Mouse (Mus musculus): ENCODE results near the gene Slc29a4.

The Slc29a4 gene

DNA sequence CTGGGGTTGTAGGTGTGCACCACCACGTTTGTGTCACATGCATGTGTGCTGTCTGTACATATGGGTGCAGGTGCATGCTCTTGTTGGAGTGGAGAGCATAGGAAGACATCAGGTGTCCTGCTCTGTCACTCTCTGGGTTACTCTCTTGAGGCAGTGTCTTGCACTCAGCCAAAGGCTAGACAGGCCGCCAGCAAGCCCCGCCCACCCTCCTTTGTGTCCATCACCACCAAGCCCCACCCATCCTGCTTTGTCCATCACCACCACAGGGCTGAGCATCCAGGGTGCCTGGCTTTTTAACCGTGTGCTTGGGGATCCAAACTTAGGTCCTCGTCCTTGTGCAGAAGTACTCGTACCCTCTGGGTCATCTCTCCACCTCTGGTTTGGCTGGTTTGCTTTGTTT is 3.9 kb downstream of the Slc29a4 start:
- DNase-seq (ENCODE audit: low read depth, low spot score): no peak

DNA sequence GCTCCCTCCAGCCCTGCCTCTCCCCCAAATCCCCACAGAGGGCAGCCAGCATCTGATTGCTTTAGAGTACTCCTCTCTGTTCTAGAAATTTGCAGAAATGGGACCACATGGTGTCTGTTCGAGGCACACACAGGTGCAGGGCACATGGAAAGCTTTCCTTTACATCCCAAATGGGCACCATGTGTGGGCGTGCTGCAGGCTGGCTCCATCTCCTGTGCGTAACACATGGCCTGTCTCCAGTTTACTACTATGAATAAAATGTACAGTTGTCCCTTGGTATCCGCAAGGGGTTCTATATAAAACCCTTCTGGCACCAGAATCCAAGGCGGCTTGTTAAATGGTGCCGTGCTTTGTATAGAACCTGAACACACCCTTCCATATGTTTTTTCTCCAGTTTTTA is 4.6 kb downstream of the Slc29a4 start:
- DNase-seq (ENCODE audit: low read depth, low spot score): no peak

DNA sequence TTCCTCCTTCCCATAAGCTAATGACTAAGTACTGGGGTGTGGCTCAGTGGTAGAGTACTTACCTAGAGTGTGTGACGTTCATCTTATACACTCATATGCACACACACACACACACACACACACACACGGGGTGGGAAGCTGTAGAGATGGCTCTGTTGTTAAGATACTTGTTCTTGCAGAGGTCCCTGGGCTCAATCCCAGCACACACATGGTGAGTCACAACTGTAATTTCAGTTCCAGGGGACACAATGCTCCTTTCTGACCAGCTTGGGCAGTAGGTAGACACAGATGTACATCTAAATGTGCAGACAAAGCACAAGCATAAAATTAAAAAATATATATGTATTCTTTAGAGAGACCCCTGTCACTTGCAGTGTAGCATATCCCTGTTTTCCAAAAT is 5.4 kb downstream of the Slc29a4 start:
- no peak for DNase-seq (ENCODE audit: low read depth, low spot score)

DNA sequence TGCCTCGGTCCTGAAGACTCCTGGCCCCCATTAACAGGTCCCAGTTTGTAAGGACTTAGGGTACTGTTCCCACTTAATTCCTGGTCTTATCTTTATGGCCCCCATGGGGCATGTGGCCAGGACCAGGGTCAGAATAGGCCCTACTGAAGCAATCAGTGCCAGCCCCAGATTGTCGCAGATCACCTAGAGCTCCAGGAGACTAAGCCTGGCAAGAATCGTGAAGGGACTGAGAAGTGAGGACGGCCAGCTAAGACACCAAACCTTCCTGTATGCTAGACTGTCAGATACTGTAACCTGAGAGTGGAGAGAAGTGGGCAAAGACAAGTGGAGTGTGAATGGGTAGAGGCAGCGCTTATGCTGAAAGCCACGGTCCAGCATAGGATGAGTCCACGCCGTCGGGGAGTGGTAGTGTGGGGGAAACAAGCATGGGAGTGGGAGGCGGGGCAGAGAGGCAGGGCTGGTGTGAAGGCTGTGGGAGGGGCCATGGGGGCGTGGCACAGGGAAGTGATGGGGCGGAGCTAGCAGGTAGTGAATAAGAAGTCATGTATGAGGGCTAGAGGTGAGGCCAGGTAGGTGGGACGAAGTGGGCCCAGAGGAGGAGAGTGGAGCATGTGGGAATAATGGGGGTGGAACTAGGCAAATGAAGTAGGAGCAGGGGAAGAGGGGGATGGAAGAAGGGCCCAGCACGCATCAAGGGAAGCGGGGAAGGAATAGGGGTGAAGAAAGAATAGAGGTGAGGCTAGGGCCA is 8.7 kb downstream of the Slc29a4 start:
- no peak for DNase-seq (ENCODE audit: low read depth, low spot score)

DNA sequence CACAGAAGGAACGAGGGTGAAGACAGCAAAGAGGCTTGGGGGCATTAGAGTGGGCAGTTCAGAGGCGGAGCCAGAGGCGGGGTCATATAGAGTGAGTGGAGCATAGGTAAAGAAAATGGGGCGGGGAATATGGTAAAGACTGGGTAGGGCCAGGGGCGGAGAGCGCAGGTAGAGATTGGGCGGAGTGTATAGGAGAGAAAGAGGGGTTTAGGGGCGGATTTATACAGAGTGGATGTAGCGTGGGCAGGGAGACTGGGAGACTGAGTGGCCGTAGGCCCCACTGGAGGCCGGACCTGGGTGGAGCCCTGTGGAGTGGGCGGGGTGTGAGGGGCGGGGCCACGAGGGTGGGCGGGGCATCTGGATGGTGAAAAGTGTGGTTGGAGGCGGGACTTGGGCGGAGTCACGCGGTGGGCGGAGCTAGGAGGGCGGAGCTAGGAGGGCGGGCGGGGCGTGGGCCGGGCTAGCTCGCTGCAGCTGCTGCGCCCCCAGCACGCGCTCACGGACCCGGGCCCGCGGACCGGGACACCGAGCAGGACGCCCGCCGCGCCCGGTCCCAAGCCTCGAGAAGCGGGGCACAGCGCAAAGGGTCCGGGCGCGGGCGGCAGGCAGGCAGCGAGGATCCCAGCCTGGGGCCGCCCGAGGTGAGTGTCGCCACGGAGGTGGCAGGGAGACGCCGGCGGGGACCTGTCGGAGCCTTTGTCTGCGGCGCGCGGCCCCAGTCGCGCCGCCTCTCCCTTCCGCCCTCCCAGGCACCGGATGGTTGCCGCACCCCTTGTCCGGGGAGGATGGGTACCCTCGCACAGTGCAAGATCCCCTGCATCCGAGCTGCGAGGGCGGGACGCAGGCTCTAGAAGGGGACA is 9.6 kb downstream of the Slc29a4 start:
- DNase-seq (ENCODE audit: low read depth, low spot score): peak; percentile 80

DNA sequence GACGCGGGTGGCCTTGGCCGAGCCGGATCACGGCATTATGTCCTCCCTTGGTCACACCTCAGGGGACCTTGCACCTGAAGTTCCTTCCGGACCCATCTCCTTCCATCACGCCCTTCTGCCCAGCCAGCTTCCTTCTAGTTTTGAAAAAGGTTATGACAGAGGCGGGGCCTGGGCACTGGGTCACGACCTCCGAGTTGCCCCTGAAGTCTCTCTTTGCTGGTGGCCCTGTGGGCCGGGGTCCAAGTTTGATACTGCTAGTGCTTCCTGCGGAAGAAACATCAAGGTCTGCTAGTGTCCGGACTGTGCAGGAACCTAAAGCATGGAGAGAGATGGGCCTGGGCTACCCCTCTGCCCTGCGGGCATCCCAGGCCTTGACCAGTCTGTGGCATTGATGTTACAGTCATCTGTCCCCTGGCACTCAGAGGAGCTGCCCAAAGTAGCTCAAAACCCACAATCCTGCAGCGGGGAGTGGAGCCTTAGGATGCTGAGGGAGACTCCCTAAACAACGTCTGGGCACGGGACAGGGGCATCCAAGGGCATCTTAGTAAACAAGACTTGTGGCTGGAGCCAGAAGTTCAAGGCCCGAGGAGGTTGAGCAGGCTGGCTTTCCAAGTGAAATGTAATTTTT is 10.3 kb downstream of the Slc29a4 start:
- DNase-seq (ENCODE audit: low read depth, low spot score): no peak

DNA sequence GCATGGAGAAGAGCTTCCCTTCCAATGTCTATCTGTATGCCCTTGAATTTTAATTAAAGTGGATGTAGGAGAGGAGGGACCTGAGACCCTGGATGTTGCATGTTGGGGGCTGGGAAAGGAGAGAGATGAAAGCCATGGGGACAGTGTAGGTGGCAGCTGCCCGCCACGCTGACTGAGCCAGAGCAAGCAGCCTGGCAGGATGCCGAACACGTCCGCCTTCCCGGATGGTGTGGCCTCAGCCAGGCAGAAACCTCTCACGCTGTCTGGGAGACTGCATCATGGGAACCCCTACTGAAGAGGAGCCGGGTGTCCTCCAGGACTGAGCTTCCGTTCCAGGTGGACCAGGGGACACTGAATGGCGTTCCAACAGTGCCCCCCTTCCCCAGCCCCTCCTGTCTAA is 11.3 kb downstream of the Slc29a4 start:
- DNase-seq (ENCODE audit: low read depth, low spot score): no peak

DNA sequence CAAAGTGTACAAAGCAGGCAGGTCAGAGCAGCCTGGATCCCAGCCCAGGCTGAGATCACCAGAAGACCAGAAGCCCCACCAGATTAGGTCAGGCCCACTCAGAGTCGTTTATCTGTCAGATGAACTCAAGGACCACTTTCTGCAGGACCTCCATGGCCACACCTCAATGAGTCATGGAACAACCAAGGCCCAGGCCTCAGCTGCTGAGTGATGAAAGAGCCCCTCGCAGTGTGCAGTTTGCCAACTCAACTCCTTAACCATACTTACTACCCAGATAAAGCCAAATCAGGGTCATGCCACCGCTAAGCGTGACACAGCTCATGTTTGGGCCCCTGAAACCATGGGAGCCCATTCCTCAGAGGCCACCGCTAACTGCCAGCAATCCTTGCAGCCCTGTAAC is 15.4 kb downstream of the Slc29a4 start:
- DNase-seq (ENCODE audit: low read depth, low spot score): no peak

DNA sequence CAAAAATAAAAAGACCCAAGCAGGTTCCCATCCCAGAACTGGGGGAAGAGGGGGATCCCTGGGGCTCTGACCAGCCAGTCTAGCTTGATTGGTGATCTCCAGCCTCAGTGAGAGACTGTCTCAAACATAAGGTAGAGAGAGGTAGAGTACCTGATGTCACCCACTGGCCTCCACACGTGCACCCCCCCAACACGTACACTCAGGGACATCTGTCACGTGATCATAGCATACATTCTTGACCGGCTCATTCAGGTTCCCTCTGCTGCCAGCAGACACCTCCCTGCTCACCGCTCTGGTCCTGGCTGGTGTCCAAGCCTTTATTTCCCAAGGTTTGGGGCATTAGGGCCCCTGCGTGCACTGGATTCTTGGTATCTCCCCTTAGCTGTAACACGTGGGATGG is 17.1 kb downstream of the Slc29a4 start:
- no peak for DNase-seq (ENCODE audit: low read depth, low spot score)

DNA sequence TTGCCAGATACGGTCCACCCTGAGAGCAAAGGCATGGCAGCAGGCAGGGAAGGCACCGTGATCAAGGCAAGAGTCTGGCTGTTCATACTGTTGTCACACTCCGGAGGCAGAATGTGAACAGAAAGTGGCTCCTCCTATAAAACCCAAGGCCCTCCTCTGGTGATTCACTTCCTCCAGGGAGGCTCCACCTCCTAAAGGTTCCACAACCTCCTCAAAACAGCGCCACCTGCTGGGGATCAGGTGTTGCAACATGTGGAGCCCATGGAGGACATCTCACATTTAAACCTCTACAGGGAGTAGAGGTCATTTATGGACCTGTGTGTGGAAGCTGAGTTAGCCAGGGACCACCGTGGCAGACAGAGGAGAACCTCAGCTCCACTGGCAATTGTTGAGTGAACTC is 20.1 kb downstream of the Slc29a4 start:
- no peak for DNase-seq (ENCODE audit: low read depth, low spot score)

DNA sequence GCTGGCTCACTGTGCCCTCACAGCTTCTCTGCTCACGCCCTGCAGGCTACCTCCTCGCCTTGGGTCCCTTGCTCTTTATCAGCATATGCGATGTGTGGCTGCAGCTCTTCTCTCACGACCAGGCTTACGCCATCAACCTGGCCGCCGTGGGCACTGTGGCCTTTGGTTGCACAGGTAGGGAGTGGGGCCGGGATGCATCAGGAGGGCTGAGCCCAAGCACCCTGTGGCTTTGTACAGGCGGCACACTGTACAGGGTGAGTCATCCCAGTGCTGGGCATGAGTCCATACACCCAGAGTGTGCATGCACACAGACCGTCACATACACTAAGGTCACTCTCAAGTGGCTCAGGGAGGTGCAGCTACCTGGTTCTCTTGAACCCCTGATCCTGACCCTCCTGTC is 21.7 kb downstream of the Slc29a4 start:
- DNase-seq (ENCODE audit: low read depth, low spot score): no peak

DNA sequence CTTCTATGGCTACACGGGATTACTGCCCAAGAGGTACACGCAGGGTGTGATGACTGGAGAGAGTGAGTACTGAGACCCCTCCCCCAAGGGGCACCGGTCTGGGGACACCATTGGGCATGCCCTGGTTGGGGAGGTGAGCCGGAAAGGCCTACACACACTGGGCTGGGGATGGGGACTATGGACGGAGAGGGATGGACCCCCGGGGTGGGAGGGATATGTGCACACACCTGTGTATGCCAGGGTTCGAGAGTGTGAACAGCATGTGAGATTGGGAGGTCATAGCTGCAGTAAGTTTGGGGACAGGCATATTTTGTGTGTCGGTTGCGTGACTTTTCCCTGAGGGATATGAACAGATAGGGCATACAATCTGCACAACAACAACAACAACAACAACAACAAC is 22.7 kb downstream of the Slc29a4 start:
- no peak for DNase-seq (ENCODE audit: low read depth, low spot score)

DNA sequence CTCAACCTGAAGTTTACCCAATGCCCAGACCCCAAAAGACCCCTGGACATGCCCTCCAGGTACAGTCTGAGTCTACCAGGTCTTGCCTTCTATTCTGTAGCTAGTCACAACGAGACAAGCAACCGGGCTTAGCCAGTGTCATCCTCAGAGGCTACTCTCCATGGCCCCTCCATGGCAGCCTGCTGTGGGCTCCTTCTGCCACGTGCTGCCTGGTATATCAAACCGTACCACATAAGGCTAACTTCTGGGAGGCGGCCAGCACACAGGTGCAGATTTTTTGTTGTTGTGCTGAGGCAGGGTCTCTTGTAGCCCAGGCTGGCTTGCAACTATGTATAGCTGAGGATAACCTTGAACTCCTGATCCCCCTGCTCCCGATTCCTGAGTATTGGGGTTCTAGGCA is 23.7 kb downstream of the Slc29a4 start:
- DNase-seq (ENCODE audit: low read depth, low spot score): no peak

DNA sequence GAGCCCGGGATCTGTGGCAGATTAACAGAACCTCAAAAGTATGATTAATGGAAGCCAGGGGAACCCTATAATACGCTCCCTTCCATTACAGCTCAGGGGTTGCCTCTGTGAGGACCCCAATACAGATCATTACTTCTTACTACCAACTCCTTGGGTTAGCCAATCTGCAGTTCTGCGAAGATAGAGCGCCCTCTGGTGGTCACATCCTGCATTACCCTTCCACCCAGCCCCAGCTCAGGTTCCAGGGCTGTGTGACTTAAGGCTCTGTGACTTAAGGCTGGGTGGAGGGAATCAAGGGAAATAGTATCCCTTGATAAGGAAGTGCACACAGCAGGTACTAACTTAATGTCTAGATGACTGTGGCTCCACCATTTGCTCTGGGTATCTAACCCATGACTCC is 25.7 kb downstream of the Slc29a4 start:
- peak; percentile 85 for DNase-seq (ENCODE audit: low read depth, low spot score)

DNA sequence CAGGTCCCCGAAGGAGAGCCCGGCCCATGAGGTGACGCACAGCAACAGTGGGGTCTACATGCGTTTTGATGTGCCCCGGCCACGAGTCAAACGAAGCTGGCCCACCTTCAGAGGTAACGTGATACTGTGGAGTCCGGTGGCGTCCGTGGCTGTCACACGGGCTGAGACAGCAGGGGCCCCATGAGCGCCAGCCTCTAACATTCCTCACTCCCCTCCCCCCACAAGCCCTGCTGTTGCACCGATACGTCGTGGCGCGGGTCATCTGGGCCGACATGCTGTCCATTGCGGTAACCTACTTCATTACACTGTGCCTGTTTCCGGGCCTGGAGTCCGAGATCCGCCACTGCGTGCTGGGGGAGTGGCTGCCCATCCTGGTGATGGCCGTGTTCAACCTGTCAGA is 26.2 kb downstream of the Slc29a4 start:
- DNase-seq (ENCODE audit: low read depth, low spot score): peak; percentile 28

DNA sequence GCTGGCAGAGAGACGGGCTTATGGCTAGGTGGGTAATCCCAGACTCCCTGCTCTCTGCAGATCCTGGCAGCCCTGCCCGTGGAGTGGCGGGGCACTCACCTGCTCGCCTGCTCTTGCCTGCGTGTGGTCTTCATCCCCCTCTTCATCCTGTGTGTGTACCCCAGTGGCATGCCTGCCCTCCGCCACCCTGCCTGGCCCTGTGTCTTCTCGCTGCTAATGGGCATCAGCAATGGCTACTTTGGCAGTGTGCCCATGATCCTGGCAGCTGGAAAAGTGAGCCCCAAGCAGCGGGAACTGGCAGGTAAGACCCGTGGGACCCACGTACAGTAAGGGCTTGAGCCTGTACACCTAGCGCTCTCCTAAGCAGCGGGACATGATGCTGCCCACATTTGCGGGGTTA is 27.6 kb downstream of the Slc29a4 start:
- no peak for DNase-seq (ENCODE audit: low read depth, low spot score)

DNA sequence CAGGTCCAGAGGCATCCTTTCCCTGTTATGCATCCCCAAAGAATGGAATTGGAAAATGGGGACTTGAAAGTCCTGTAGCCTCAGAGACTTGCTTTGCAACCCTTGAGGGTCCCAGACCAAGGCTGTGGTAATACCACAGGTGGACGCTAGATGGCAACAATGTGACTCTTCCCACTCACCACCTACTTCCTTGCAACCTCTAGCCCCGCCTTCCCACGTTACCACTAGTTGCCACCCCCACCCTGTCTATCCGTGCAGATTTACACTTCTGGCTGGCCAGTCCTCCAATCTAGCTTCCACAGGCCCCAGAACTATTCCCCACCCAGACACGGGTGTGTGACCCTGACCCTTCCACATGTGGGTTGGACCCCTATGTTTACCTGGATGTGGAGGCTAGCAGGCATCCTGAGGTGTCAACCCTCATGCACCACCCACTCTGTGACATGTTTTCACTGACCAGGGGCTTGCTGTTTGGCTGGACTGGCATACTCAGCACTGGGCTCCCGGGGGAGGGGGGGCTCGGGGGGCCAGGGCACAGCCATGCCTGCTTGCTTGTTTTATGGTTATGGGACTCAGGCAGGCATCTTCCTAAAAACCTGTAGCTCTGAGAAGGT is 31.3 kb downstream of the Slc29a4 start:
- peak; percentile 84 for DNase-seq (ENCODE audit: low read depth, low spot score)

DNA sequence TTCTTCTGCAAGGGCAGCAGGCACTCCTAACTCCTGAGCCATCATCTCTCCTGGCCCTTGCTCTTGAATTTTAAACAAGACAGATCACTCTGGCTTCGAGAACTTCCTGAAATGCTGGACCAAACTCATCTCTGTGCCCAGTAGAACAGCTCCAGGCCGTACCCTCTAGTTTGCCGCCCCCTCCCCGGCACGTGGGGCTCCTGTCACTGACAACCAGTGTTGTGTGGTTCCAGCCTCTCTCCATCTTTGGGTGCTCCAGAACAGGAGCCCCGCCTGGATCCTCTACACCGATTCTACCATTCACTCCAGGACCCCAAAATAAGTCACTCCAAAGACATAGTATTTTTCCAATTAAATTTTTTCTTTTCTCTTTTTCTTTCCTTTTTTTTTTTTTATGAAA is 32.0 kb downstream of the Slc29a4 start:
- DNase-seq (ENCODE audit: low read depth, low spot score): no peak

DNA sequence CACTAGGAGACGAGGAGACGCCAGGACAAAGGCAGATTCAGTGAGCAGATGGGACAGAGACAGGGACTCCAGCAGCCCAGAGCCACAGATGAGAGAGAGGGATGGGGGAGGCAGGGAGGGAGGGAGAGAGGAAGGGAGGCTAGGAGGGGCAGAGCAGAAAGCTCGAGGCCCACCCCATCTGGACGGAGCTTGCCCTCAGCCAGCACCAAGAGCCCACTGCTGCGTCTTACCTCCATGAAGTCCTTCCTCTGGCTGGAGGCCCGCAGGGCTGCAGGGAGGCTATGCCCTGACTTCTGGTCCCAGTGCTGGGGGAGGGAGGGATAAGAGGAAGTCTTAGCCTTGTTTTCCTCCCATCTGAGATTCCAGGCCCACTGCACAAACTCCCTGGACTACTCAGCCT is 34.4 kb downstream of the Slc29a4 start:
- DNase-seq (ENCODE audit: low read depth, low spot score): no peak

DNA sequence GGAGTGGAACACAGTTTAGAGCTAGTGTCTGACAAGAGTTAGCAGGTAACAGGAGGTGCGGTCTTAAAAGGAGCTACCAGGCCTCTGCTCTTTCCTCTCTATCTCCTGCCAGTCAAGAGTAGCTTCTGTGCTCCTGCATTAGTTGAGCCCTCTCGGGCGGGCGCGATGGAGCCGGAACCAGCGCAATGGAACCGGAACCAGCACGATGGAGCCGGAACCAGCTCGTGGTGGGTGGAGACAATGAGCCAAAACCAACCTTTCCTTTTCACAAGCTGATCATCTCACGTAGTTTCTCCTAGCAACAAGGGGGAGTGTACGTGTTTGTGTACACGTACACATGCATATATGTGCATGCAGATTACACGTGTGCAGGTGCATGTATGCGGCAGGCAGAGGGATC is 36.0 kb downstream of the Slc29a4 start:
- DNase-seq (ENCODE audit: low read depth, low spot score): no peak

DNA sequence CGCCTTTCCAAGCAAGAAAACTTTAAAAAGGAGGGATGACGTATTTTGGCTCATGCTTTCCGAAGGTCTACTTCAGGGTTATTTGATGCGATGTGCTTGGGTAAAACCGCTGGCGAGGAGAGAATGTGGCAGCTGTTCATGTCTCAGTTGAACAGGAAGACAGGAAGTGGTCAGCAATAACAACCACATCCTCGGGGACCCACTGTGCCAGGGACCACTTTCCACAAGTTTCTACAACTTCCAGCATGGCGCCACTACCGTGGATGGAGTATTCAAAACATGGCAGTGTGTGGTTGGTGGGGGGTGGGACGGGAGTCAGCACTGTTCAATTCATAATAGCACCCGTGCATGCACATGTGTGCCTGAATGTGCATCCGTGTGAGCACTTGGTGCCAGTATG is 38.0 kb downstream of the Slc29a4 start:
- DNase-seq (ENCODE audit: low read depth, low spot score): no peak

DNA sequence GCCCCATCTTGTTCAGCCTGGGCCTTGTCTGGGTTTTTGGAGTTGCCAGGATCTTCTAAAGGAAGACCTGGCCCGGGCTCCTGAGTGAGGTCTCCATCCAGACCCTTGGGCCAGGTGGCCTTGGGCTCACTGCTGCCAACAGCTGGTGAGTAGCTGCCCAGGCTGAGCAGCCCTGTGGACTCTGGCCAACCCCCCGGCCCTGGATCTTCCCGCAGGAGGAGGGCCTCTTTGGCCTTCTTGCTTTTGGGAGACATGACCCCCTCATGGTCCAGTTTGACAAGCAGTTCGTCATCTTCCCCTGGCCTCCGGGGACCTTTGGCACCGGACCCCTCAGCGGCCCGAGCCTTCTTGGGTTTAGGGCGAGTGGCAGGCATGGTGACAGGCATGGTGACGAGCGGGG is 39.6 kb downstream of the Slc29a4 start:
- no peak for DNase-seq (ENCODE audit: low read depth, low spot score)
